Mouse (Mus musculus): ENCODE results near the gene Prpf8.

GRCm38 (mm10) chr11:75525531-75526125 is 39.0 kb downstream of the Prpf8 start:
- TF ChIP-seq CTCF (conservative IDR thresholded peaks at IDR 0.05; ENCODE audit: low read length): no peak
- no peak for TF ChIP-seq NANOG (IDR thresholded peaks at IDR 0.05; ENCODE audit: borderline replicate concordance, low read length)
- no peak for TF ChIP-seq POU5F1 (IDR thresholded peaks at IDR 0.05; ENCODE audit: borderline replicate concordance, low read length)

Measured in E14TG2a.4 (cell line).